Mouse (Mus musculus): ENCODE data around the gene Hamp.

DNA sequence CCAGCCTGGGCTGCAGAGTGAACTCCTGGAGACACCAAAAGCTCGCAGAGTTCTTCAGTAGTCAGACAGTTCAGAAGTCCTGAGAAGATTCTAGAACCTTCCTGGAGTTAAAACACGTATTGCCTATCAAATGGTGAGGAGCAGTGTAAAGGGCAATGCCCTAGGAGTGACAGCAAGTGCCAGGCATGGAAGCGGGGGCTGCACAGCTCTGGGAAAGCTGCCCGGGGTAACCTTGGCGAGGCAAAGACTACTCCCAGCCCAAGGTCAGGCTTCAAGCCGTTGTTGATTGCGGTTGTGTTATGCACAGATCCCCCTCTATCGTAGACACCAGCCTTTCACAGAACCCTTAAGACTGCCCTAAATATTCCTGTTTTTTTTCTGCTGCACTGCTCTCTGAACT is 24.8 kb upstream of the Hamp start:
- no peak for TF ChIP-seq CTCF (IDR thresholded peaks at IDR 0.05; ENCODE audit: low read depth, low read length)
- no peak for TF ChIP-seq POLR2A (IDR thresholded peaks at IDR 0.05; ENCODE audit: insufficient read depth, low read length)
